Mouse (Mus musculus) forebrain, embryonic 10.5 days (tissue): ENCODE results near the gene Styx. TPM values are rescaled to one million over a fixed set of nuclear protein-coding genes. Genes with fewer than 3 reads are reported as not detected.
A peak's percentile ranks its signal among the peaks of the same experiment; 100 is the strongest.

Experiments used
- DNase-seq: peaks from one replicate; pipeline ENCODE4 v3.0.0-alpha.2; 2017; ENCODE audit warnings: low spot score; ENCODE audit errors: extremely low spot score
- H3K27ac ChIP-seq: fragments of 300-500 bp; sonication (generic); 2 replicates; pipeline ENCODE4 v1.5.1; 2016; ENCODE audit warnings: mild to moderate bottlenecking
- H3K27me3 ChIP-seq: fragments of 300-500 bp; sonication (generic); 2 replicates; pipeline ENCODE4 v1.6.1; 2016; ENCODE audit warnings: mild to moderate bottlenecking; ENCODE audit not compliant: poor library complexity, severe bottlenecking
- H3K36me3 ChIP-seq: fragments of 300-500 bp; sonication (generic); replicated peaks from 2 replicates; pipeline ENCODE4 v1.6.1; 2016; ENCODE audit warnings: mild to moderate bottlenecking, moderate library complexity
- H3K4me1 ChIP-seq: fragments of 300-500 bp; sonication (generic); 2 replicates; pipeline ENCODE4 v1.6.1; 2016
- H3K4me3 ChIP-seq: fragments of 300-500 bp; sonication (generic); 2 replicates; pipeline ENCODE4 v1.5.1; 2016; ENCODE audit warnings: mild to moderate bottlenecking, moderate library complexity
- H3K9me3 ChIP-seq: fragments of 300-500 bp; sonication (generic); 2 replicates; pipeline ENCODE4 v1.6.1; 2016; ENCODE audit warnings: mild to moderate bottlenecking, moderate library complexity
- WGBS: fragments of 180-500 bp; shearing (Covaris S2); methylation state at CpG from one replicate; pipeline ENCODE4 v1.1.7; 2016; 5-methylcytosine and 5-hydroxymethylcytosine counted together
- polyA plus RNA-seq: library from polyadenylated mRNA; unstranded; fragments of >200 nt; fragmentation: Nextera tagmentation; extraction: Ambion mirVana; gene quantifications from 2 replicates; pipeline ENCODE4 v1.2.1, GENCODE M21; 2016

Gene Styx
- polyA plus RNA-seq, 1 experiment from 2014 or later: 38.2 TPM

GRCm38 (mm10) chr14:45452861-45453512 is 102.1 kb downstream of the Styx start:
- Histone ChIP-seq H3K4me3 (no peak overlapping the region), H3K27ac (peak overlapping the region; percentile 32; the same call in 1 of the 2 replicates), H3K4me1 (peaks cover 63% of the 10 kb centered on the region), H3K9me3 (no peaks in the 10 kb centered on the region), H3K36me3 (peaks cover 6% of the 10 kb centered on the region), H3K27me3 (no peaks in the 10 kb centered on the region)
- no peak for DNase-seq
- 32% methylated on average over 11 of the region's 11 CpGs for WGBS

DNA sequence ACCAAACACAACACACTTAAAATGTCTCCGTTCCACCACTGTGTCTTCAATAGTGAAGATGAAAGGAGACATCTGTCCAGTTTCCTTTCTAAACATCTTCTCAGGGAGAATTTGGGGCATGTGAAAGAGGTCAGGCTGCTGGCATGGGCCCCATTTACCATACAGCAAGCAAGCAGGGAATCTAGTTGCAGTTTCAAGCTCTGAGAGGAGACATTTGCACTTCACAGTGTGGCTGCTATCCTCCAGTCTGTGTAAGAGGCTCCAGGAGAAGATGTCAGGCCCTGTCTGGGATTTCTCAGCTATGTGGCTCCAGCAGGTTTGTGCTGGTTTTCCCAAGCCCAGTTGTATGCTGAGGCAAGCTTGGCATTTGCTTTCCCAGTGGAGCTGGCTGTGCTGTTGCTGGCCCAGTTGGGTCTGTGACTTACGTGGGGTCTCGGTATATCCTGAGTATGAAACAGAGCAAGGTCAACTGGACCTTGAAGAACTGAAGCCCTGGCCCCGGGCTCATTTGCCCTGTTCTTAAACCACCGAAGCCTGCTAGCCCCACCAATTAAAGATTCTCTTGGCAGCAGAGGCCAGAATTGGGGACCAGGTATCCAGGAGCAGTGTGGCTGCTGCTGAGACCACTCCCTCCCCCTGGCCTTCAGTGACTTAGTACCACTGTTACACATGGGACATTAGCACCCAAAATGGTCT is 102.8 kb downstream of the Styx start:
- Histone ChIP-seq H3K4me3 (no peak overlapping the region), H3K27me3 (no peaks in the 10 kb centered on the region), H3K36me3 (peaks cover 13% of the 10 kb centered on the region), H3K27ac (no peak overlapping the region; the same call in none of the 2 replicates), H3K4me1 (peaks cover 63% of the 10 kb centered on the region), H3K9me3 (no peaks in the 10 kb centered on the region)
- no peak for DNase-seq
- 63% methylated on average over 5 of the region's 5 CpGs for WGBS

- WGBS: 70% methylated on average over 12 of the region's 12 CpGs
- DNase-seq: no peak
- Histone ChIP-seq H3K36me3 (peaks cover 32% of the 10 kb centered on the region), H3K9me3 (no peaks in the 10 kb centered on the region), H3K27me3 (no peaks in the 10 kb centered on the region), H3K4me1 (peaks cover 58% of the 10 kb centered on the region), H3K4me3 (no peak overlapping the region), H3K27ac (peak overlapping the region; percentile 65)
Measured at GRCm38 (mm10) chr14:45455651-45456501, 105.0 kb downstream of the Styx start.

DNA sequence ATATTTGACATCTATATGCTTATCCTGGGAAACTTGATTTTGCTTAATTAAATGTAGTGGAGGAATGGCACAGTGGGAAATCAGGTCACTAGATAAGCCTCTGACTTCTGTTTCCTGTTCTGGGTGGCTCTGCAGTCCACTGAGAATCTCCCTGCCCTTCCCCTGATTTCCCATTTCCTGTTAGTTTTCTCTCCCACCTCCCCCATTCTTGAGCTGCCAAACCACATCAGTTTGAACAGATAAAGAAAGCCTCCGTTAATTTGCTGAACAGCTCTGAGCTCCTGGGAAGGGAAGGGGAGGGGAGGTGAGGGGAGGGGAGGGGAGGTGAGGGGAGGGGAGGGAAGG is 105.6 kb downstream of the Styx start:
- no peak overlapping the region for H3K4me3 ChIP-seq
- WGBS: 0% methylated on average over 1 of the region's 1 CpGs
- no peaks in the 10 kb centered on the region for H3K27me3 ChIP-seq
- H3K27ac ChIP-seq: no peak overlapping the region
- DNase-seq: no peak
- H3K9me3 ChIP-seq: no peaks in the 10 kb centered on the region
- H3K4me1 ChIP-seq: peaks cover 53% of the 10 kb centered on the region
- peaks cover 38% of the 10 kb centered on the region for H3K36me3 ChIP-seq

GRCm38 (mm10) chr14:45457003-45457402 is 106.1 kb downstream of the Styx start:
- H3K27me3 ChIP-seq: no peaks in the 10 kb centered on the region
- peaks cover 52% of the 10 kb centered on the region for H3K4me1 ChIP-seq
- H3K36me3 ChIP-seq: peaks cover 44% of the 10 kb centered on the region
- no peaks in the 10 kb centered on the region for H3K9me3 ChIP-seq
- DNase-seq: no peak
- 86% methylated on average over 9 of the region's 9 CpGs for WGBS
- 0 out of 2 replicates have a peak overlapping the region, but pooled peaks have one; percentile 30 for H3K27ac ChIP-seq
- H3K4me3 ChIP-seq: no peak overlapping the region

GRCm38 (mm10) chr14:45459877-45460276 is 109.0 kb downstream of the Styx start:
- 96% methylated on average over 14 of the region's 14 CpGs for WGBS
- Histone ChIP-seq H3K9me3 (no peaks in the 10 kb centered on the region), H3K36me3 (peaks cover 63% of the 10 kb centered on the region), H3K27me3 (no peaks in the 10 kb centered on the region), H3K27ac (no peak overlapping the region), H3K4me1 (peaks cover 54% of the 10 kb centered on the region), H3K4me3 (no peak overlapping the region)
- DNase-seq: no peak

- Histone ChIP-seq H3K4me1 (peaks cover 48% of the 10 kb centered on the region), H3K4me3 (no peak overlapping the region), H3K27me3 (no peaks in the 10 kb centered on the region), H3K36me3 (peaks cover 69% of the 10 kb centered on the region), H3K9me3 (no peaks in the 10 kb centered on the region), H3K27ac (no peak overlapping the region)
- 92% methylated on average over 10 of the region's 10 CpGs for WGBS
- no peak for DNase-seq
Measured at GRCm38 (mm10) chr14:45460491-45460890, 109.6 kb downstream of the Styx start.

GRCm38 (mm10) chr14:45461945-45462344 is 111.1 kb downstream of the Styx start:
- H3K4me3 ChIP-seq: no peak overlapping the region
- H3K4me1 ChIP-seq: peaks cover 35% of the 10 kb centered on the region
- WGBS: 92% methylated on average over 6 of the region's 6 CpGs
- no peaks in the 10 kb centered on the region for H3K27me3 ChIP-seq
- no peaks in the 10 kb centered on the region for H3K9me3 ChIP-seq
- no peak for DNase-seq
- no peak overlapping the region for H3K27ac ChIP-seq
- peaks cover 84% of the 10 kb centered on the region for H3K36me3 ChIP-seq

GRCm38 (mm10) chr14:45462374-45462773 is 111.5 kb downstream of the Styx start:
- no peaks in the 10 kb centered on the region for H3K27me3 ChIP-seq
- no peak overlapping the region for H3K4me3 ChIP-seq
- no peak for DNase-seq
- 37% methylated on average over 6 of the region's 6 CpGs for WGBS
- peak overlapping the region; percentile 78 for H3K27ac ChIP-seq
- H3K4me1 ChIP-seq: peaks cover 31% of the 10 kb centered on the region
- H3K36me3 ChIP-seq: peaks cover 88% of the 10 kb centered on the region
- no peaks in the 10 kb centered on the region for H3K9me3 ChIP-seq

GRCm38 (mm10) chr14:45462875-45463475 is 112.1 kb downstream of the Styx start:
- H3K4me3 ChIP-seq: no peak overlapping the region
- H3K36me3 ChIP-seq: peaks cover 89% of the 10 kb centered on the region
- 44% methylated on average over 10 of the region's 10 CpGs for WGBS
- H3K27me3 ChIP-seq: no peaks in the 10 kb centered on the region
- peaks cover 31% of the 10 kb centered on the region for H3K4me1 ChIP-seq
- H3K27ac ChIP-seq: peak overlapping the region; percentile 78
- H3K9me3 ChIP-seq: no peaks in the 10 kb centered on the region
- DNase-seq: no peak

DNA sequence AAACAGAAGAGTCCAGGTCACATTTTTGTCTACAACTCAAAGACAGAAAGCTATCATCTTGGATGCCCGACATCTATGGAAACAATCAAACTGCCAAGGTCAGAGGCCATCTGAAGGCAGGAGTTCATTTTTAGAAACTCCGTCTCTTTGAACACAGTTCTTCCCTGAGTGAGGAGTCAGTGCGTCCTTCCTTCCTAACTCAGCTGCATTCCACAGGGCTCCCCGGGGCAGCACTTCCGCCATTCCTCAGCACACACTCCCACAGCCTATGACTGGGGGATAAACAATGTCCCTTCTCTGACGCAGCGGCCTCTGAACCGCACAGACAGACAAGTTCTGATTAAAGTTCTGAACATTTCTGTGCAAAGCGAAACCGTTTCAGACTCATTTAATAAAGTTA is 112.7 kb downstream of the Styx start:
- H3K4me3 ChIP-seq: no peak overlapping the region
- no peaks in the 10 kb centered on the region for H3K9me3 ChIP-seq
- DNase-seq: peak; percentile 48
- H3K36me3 ChIP-seq: peaks cover 88% of the 10 kb centered on the region
- H3K4me1 ChIP-seq: peaks cover 31% of the 10 kb centered on the region
- peak overlapping the region; percentile 78 for H3K27ac ChIP-seq
- WGBS: 21% methylated on average over 10 of the region's 10 CpGs
- H3K27me3 ChIP-seq: no peaks in the 10 kb centered on the region
